Mouse (Mus musculus) granulocyte monocyte progenitor cell, adult 5-6 weeks (primary cell): ENCODE results near the gene Gpr156. TPM values are rescaled to one million over a fixed set of nuclear protein-coding genes. Genes with fewer than 3 reads are reported as not detected.

ENCODE experiments used
- ATAC-seq: replicated peaks from 2 replicates; pipeline ENCODE4 v1.8.0; 2016; ENCODE audit warnings: mild to moderate bottlenecking, moderate TSS enrichment, inconsistent platforms; ENCODE audit not compliant: poor library complexity, severe bottlenecking
- total RNA-seq, 2 experiments: library from RNA; stranded (forward) in 1 of 2; stranded (reverse) in 1 of 2; fragments of 200-712, 200-1000 nt in 1 of 2; fragments of >200 nt in 1 of 2; fragmentation: Nextera tagmentation in 1 of 2; gene quantifications; 2 replicates each; pipeline ENCODE4 v1.2.3; 2014 to 2017

Gene Gpr156
- total RNA-seq, 2 experiments from 2014 or later: not detected

- no peak for ATAC-seq
These were observed 5.2 kb upstream of the Gpr156 start for GRCm38 (mm10) chr16:37911086-37911485.

DNA sequence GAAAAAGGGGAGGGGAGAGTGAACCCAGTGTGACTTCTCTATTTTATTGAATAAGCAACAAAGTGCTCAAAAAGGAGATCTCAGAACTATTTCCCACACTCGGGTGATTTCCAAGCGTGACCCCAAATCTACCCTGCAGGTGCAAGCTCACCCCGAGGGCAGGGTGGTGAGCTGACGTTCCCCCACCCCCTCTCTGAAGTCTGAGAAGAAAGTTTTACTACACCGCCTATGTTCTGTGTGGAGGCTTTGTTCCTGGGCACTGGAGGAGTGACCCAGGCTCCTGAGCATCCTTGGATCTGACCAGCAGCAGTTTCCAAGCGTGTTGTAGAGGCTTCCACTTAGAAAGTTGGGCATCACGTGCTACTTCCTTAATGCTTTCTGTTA lies 514 bp downstream of the Gpr156 start:
- no peak; the same call in 1 of the 2 replicates for ATAC-seq

DNA sequence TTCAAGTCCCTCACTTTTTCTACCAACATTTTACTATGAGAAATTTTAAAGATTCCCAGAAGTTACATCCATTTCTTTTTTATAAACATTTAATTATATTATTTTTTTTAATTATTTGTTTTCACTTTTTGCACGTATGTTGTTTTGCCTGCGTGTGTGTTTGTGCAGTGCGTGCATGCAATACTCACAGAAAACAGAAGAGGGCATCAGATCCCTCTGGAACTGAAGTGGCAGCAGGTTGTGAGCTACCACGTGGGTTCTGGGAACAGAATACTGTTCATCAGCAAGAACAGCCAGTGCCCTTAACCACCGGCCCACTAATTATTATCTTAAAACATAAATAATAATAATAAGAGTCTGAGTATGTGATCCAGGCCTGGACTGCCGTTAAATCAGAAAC lies 2.7 kb downstream of the Gpr156 start:
- ATAC-seq: no peak

- no peak for ATAC-seq
These were observed 4.6 kb downstream of the Gpr156 start for GRCm38 (mm10) chr16:37920842-37921409.

DNA sequence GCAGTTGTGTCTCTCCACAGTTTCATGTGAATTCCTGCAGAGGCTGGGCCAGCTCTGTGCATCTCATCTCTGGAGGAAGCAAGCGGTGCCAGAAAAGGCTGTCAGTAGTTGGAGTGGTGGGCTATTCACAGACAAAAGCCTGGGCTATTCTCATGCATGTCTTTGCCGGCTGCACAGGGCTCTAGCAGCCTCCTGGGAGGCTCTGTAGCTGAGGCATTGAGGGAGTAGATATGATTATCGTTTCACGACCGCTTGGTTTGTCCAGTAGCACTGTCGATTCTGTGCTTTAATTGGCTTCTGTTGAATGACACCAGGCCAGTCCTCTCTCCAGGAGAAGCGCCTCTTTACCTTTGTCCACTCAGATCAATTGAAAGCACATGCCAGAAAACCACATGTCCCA lies 9.8 kb downstream of the Gpr156 start:
- ATAC-seq: no peak

DNA sequence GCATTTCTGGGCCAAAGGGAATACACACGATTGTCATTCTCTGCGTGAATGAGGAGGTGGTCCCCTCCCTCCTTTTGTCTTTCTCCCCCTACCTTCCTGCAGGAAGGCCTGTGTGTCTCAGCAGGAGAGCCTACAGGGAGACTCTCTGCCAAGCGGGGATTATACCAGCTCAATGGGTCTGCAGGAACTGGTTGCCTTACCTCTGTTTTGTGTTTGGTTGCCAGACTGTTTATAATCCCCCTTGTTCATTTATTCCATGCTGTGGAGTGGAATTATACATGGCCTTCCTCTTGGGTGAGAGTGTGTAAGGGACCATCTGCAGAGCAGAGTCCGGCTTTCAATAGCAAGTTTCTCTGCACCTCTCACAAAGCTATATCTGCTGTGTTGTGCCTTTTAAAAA lies 10.8 kb downstream of the Gpr156 start:
- no peak for ATAC-seq

DNA sequence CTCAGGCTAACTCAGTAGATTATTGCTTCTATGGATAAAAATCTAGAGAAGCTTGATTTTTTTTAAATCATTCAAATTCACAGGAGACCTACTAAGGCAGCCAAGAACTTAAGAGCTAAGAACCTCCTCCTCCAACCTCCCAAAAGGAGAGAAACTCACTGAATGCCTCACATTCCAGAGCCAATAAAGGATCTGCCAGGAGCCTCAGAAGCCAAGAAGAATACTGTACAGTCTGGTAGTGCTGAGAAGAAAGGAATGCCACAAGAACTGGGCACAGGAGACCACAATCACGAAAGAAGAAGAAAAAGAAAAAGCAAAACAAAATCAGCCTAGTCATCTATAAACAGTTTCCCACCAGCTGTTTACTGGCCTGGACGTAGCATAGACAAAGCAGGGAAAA lies 12.7 kb downstream of the Gpr156 start:
- no peak for ATAC-seq

DNA sequence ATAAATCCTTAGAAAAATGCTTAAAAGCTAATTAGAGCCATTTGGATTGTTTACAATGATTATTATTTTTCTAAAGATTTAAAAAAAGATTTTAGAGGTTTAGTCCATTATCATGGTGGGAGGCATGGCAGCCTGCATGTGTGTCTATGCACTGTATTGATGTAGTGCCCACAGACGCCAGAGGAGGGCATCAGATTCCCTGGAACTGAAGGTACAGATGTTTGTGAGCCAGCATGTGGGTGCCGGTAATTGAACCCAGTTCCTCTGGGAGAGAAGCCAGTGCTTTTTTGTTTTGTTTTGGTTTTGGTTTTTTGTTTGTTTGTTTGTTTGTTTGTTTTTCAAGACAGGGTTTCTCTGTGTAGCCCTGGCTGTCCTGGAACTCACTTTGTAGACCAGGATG lies 13.3 kb downstream of the Gpr156 start:
- ATAC-seq: no peak

- ATAC-seq: no peak
These were observed 18.6 kb downstream of the Gpr156 start for GRCm38 (mm10) chr16:37934932-37935331.

GRCm38 (mm10) chr16:37937276-37937675 lies 21.0 kb downstream of the Gpr156 start:
- ATAC-seq: no peak

DNA sequence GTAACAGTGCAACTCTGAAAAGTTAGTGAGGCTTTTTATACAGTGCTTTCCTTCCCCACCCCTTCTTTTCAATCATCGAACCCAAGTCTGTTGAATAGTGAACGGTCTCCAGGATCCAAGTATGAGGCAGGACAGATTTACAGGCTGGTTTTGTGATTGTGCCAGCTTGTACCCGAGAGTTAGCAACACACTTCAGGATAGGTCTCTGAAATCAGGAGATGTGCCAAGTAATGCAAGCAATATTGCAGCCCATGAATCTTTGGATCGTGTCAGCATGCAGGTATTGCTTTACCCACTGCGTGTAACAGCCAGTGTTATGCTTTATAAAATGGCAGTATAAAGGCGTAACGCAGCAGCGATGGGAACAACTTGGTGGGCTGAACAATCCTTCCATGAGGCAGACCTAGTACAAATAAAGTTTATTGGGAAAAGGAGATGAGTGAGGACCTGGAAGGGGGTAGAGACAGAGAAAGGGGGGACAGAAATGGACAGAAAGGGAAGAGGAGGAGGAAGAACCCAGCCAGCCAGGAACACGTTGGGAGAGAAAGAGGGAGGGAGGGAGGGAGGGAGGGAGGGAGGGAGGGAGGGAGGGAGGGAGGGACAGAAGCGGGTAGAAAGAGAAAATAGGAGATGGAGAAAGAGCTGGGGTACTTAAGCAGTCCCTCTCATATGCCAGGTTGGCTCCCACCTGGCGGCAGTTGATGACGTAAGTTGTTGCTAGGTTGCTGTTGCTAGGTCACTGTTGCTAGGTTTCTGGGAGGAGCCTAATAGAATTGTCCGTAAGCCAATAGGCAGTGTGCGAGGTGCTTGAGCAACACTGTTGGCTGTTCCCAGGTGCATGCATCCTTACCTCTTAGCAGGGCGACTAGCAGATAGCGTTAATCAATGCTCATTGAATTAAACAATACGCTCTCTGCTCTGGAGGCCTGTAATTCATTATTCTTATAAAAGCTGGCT lies 22.1 kb downstream of the Gpr156 start:
- ATAC-seq: no peak

- ATAC-seq: no peak
These were observed 23.0 kb downstream of the Gpr156 start for GRCm38 (mm10) chr16:37939082-37939863.

GRCm38 (mm10) chr16:37940291-37940690 lies 24.0 kb downstream of the Gpr156 start:
- ATAC-seq: no peak

DNA sequence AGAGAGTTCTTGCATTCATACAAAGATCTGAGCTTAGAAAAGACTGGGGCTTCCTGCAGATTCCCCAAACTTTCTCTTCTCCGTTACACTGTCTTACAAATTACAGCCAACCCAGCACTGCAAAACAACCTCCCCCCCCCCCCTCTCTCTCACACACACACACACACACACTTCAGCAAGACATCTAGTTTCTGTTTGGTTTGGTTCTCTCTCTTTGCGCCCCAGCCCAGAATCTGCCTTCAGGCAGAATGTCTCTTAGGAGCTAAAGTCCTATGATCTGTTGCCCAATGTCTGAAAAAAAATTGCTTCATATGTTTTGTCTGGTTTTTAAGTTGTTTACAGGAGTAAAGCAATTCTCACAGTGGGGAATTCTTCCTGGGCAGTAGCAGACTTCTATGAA lies 27.4 kb downstream of the Gpr156 start:
- no peak for ATAC-seq

DNA sequence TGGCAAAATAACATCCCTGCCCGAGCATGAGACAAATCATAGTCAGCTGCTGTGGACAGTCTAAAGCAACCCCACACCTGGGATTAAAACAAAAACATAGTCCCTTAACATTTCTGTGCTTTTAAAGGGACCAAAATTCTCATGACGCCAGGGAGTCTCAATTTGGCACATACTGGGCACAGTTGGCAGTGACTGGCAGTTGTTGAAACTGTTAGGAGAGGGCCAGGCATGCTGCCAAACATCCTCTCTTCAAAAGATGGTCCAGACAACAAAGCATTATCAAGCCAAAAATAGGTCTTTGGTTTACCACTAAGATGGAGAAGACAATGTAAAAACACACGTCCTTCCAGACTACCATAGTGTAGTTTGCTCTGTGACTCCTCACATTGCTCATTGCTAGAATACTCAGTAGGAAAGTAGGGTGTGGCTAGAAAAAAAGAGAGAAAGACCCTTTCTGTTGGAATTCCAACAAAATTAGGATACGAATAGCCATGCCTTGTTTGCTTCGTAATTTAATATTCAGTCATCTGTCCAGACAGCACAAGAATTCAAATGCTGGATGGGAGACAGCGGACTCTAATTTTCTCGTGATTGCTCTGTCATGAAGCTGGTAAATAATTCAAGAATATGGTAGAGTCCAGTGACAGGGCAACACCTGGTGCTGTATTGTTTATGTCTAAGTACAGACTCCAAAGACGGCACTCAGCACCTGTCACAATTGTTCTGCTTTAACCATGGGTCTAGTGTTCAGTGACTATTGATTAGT lies 28.9 kb downstream of the Gpr156 start:
- no peak for ATAC-seq

- ATAC-seq: peak; percentile 86
These were observed 30.9 kb downstream of the Gpr156 start for GRCm38 (mm10) chr16:37947160-37947559.

GRCm38 (mm10) chr16:37948365-37948764 lies 32.1 kb downstream of the Gpr156 start:
- ATAC-seq: no peak

DNA sequence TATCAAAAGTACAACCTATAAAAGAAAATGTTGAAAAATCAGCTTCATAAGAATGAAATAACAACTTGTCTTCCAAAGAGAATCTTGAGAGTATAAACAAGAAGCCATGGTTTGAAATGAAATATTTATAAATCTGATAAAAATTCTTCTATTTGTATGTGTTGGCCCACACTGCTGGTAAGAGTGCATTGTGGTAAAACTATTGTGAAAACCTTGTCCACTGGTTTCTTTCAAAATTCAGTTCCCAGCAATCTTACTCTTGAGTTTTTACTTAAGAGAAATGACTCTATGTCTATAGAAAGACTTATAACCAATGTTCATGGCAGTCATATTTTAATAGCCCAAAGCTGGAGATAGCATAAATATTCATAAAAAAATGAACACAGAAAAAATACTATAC lies 34.9 kb downstream of the Gpr156 start:
- ATAC-seq: no peak

DNA sequence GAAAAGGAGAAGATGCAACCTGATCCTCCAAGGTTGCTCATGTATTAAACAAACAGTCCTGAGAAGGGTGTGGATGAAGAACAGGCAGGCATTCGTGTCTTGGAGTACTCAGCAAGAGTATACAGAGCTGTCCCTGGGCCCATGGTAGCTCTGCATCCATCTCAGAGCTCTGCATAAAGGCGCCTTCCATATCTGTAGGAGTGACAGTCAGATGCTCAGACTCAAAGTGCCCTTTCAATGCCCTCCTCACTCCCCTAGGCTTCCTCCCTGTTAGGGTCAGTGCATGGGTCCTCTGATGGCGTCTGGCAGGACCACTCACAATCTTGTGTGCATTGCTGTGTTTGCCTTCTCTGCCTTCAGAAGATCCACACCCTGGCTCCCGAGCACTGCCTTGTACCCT lies 36.9 kb downstream of the Gpr156 start:
- no peak for ATAC-seq
